Mouse (Mus musculus) thymus, postnatal 36 days (tissue): ENCODE measurements around the gene Sobp.

Experiments
- DNase-seq, 2 experiments: peaks; one replicate each; pipeline ENCODE4 v3.0.0; 2022; ENCODE audit warnings: mixed read lengths in 2 of 2

Sobp gene

GRCm38 (mm10) chr10:43084087-43084366 is 90.3 kb downstream of the Sobp start:
- no peak for DNase-seq

DNA sequence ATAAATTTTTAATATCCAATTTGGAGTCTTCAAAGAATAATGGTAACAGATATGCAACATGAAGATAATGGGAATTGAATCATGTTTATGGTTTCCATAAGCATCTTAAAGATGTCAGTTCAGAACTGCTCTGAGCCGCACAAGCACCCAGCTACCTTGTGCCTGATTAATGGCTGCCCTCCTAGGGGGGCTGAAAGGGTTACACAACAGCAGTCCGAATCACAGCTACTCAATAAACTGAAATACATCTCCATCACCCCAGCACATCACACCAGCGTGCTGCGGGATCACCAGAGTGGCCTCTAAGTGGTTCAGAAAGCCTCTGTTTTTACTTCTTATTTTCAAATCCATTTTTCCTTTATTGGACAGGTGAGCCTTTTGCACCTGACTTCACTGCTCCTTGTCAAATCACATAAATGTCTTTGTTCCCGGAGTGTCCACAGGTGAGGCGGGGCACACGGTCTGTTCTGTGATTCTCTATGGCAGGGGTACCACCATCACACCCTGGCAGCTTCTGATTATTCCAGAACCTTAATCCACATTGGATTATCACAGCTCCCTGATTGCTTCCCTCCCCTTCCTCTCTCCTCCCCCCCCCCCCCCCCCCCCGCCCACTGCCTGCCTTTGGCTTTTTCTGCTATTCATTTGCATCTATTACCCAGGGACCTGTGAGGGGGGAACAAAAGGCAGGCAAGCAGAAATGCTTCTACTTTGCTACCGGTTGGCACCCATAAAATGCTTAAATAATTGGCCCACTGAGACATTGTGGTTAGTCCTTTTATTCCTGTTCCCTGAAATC is 90.8 kb downstream of the Sobp start:
- DNase-seq, result no peak

DNA sequence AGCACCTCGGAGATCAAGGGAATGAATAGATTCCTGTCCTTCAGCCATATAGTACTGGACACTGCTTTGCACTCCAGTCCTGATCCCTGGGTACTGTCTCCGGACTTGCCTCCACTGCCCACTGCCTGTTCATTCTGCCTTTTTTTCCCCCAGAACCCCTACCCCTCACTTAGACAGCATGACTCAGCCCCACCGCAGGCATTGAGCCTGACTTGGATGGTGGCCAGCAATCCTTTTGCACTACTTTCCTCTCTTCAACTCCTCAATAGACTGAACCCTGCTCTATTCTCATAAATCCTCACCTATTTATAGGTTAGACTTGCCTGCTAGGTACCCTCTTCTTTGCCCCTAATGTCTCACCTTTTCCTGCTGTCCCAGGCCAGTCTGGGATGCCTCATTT is 93.0 kb downstream of the Sobp start:
- DNase-seq, result no peak

DNA sequence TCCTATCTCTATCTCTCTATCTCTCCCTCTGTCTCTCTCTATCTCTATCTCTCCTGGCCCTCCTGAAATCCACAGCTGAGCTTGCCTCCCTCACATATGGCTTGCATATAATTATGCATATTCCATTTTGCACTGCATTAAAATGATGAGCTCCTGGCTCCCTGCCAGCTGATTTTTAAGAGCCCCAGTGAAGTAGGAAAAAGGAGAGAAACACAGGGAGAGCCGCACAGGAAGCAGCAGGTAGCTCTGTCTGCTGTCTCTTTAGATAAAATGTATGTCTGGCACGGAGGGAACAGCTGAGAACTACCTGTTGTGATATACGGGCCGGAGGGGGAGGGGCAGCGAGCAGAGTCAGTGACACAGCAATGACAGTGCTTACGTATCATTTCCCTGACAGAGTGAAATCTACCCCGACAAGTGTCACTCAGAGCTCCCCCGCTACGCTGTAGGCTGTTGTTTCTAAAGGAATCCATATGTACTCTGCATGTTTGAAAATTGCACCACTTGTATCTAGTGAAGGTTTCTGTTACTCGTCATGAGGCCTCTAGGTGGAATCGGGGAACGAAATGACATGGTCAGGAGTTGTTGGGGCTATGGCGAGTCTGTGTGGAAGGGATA is 98.7 kb downstream of the Sobp start:
- no peak for DNase-seq

DNA sequence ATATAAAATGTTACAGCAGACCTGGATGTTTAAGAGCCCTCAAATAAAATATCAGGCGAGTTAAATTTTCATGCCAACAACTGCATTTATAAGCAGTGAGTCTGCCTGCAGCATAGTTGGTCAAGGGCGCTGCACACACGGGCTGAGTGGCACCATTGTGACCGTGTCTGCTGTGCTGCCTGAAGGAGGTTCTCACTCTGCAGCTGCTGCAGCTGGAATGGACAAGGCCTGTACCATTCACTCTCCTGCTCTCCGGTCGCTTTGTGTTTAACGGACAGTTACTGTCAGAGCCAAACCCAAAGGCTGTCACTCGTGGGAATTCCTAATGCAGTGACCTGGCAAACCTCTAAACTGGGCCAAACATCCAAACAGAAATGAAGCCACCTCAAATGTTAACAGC is 101.0 kb downstream of the Sobp start:
- no peak for DNase-seq

- DNase-seq, result no peak
Measured at GRCm38 (mm10) chr10:43070893-43071292, 103.4 kb downstream of the Sobp start.

GRCm38 (mm10) chr10:43065331-43065730 is 109.0 kb downstream of the Sobp start:
- DNase-seq, result no peak

DNA sequence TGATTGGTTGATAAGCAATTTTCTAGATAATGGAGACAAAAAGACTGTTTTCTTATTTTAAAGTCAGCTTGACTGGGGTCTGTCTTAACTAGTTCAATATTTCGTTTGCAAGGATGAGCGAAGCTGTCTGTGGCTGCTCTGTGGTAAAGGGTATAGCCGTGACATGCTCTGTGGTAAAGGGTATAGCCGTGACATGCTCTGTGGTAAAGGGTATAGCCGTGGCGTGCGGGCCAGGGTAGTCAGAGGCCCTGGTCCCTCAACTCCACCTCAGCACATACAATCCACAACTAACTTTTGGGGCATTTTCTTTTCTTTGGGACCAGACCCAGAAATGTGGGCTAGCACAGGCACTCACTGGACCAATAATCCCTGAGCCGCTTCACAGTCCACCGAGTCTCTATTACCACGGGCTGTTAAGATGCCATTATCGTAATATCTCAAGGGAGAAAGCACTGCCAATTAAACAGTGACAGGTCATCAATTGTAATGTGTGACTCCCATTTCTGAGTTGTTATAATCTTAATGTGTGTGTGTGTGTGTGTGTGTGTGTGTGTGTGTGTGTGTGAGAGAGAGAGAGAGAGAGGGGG is 112.7 kb downstream of the Sobp start:
- no peak for DNase-seq

DNA sequence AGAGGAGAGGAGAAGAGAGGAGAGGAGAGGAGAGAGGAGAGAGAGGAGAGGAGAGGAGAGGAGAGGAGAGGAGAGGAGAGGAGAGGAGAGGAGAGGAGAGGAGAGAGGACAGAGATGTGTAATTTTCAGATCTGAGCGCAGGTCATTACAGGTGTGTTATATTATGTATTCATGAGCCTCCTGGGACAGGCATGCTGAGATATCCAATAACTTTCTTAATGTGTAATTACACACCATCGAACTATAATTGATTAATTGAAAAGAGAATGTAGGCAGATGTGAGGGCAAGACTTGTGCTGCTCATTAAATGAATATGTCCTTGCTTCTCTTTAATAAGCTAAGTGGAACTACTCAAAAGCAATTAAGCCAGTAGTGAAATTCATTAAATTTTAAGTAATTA is 118.9 kb downstream of the Sobp start:
- no peak for DNase-seq

DNA sequence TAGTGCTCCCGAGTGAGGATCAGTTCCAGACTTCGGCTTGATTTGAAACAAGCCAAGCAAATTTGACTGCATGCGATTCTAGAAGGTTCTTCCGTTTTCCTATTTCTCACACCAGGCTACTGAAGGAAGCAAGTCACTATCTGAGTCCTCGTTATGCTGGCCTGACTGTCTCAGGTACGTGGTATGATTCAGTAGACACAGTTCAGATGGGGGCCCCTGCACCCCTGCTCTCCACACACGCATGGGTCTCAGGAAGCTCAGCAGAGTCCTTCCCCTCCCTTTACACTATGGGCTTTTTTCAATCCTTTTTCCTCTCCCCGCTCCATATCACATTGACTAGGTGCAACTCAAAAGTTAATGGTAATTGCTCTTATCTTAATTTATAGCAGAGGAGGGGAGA is 119.6 kb downstream of the Sobp start:
- DNase-seq, result no peak

DNA sequence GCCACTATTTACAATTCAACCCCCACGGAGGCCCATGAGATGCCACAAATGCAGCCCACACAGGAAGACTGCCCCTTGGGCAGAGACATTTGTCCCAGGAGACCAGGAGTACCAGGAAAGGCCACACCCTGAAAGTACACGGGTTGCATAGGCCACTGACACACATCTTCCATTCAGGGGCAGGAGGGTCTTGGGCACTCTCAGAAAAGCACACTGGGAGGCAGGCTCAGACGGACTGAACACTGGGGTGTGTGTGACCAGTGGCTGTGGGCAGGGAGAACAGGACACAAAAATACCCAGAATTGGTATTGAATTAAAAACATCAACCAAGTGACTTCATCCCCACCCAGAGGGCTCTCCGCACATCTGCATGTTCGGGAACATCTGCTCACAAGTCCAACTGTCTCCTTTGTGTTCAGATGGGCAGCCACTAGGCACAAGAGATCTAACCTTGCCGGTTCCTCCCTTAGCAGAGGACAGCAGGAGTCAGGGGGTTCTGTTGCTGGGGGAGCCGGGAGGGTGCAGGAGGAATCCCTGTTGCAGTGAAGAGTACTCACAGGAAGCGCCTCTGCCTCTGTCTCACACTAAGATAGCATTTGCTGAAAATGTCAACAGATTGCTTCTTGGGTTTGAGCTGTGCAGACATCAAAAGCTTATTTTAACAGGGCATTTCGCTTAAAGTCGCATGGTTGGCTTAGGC is 120.3 kb downstream of the Sobp start:
- DNase-seq, result no peak

DNA sequence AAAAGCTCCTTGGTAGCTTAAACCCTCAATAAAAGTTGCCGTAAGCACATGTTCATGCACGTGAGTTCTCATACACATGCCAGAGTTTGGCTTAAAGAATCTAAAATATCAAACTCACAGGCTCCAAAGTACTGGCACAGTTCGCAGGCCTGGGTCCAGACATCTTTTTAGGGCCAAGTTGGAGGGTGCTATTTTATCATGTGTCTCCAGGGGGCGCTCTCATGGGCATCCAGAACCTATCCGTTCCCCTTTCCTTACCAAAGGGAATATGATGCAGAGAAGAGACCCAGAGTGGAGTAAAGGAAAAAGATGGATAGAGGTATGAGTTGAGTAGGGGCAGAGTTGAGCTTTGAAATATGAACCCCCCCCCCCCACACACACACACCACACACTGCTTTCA is 121.9 kb downstream of the Sobp start:
- DNase-seq, result no peak

DNA sequence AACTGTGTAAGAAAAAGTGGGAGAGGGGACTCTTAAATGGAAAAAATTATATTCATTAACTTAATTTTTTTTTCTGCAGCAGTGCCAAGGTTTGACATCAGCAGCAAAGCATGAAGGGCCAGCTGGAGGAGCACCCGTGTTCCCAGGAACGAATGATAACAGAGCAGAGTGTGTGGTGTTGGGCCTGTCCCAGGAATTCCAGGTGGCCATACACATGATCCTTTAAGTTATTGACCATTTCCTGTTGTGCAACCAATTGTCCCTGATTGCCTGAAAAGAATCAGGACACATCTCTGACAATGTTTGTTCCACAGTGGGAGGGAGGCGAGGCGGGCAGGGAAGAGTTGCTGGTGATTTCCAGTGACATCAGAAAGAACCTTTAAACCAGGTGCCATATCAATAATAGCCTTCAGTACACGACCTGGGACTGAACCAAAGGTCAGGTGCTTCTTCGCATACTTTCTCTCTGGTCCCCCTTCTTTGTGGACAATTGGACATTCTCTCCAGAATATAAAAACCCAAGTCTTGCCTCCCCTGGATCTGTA is 126.5 kb downstream of the Sobp start:
- no peak for DNase-seq

DNA sequence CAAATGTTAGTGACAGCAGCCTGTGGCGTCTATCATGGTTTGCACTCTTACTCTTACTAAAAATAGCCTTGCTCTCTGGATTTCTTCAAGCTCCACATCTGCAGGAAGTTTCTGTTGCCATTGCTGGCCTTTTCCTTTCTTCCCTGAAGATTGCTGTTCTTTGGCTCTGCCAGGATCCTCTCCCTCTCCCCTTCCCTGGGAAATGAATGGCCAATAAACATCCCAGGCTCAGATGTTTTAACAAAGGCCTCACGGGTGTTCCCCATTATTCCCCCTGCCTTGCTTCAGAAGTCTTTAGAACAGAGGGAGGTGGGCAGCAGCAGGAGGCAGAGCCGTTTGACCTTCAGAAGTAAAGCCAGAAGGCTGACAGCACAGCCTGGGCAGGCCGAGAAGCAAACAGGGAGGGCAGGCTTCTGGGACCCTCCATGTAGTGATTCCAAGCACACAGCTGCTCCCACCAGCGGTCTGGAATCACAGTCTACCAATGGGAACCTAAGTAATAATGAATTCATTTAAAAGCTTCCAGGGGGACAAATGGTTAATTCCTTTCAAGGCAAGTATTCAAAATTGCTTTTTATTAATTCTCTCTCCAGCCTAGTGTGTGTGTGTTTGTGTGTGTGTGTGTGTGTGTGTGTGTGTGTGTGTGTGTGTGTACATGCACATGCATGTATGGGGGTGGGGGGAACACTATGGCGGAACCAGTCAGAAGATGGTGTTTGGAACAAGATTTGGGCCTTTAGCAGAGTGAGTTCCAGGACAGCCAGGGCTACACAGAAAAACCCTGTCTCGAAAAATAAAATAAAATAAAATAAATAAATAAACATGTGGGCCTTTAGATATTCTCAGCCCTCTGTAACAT is 130.8 kb downstream of the Sobp start:
- DNase-seq, result no peak

- no peak for DNase-seq
Measured at GRCm38 (mm10) chr10:43042591-43043327, 131.6 kb downstream of the Sobp start.

DNA sequence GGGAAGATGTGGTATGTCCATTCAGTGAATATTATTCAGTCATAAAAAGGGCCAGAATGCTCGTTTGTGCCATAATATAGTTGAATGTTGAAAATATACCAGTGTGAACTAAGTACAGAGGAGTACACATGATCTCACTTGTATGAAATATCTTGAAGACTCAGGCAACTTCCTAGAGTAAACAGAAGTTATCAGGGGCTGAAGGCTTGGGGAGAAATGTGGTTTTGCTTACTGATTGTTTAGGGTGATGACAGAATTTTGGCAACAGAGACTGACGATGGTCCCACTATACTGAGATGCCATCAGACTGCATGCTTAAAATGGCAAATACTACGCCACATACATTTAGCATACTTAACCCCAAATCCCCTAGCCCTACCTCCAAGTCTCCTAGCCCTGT is 132.5 kb downstream of the Sobp start:
- no peak for DNase-seq

GRCm38 (mm10) chr10:43037455-43037793 is 136.9 kb downstream of the Sobp start:
- no peak for DNase-seq

- no peak for DNase-seq
Measured at GRCm38 (mm10) chr10:43036646-43037454, 137.5 kb downstream of the Sobp start.

- no peak for DNase-seq
Measured at GRCm38 (mm10) chr10:43035579-43035978, 138.8 kb downstream of the Sobp start.

DNA sequence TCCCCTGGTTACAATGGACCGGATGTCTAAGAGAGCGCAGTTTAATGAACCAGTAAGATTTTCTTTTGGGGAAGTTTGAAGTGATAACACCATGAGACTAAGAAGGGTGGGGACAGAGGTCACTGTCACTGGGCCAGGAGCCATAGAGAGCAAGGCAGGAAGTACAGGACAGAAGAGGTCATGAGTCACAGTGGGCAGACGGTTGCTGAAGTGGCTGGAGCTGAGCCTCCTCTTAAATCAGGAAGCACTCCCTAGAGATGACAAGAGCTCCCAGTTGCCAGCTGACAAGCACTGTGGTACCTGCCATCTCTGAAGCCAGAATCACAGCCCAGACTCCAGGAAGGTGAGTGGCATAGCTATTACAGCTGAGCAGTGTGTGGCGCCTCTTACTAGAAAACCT is 139.5 kb downstream of the Sobp start:
- DNase-seq, result no peak
